Mouse (Mus musculus): Measurements from ENCODE around the gene Mark2. TPM values are rescaled to one million over a fixed set of nuclear protein-coding genes. Genes with fewer than 3 reads are reported as not detected.
A peak's percentile ranks its signal among the peaks of the same experiment; 100 is the strongest.
"Not testable (repeated sequence)": the region's sequence is repeated elsewhere in the genome, so short reads cannot be mapped to it uniquely, and the experiment has no call there.

The Mark2 gene
- polyA plus RNA-seq, 1 experiment from 2014 or later, result 61.2 TPM

DNA sequence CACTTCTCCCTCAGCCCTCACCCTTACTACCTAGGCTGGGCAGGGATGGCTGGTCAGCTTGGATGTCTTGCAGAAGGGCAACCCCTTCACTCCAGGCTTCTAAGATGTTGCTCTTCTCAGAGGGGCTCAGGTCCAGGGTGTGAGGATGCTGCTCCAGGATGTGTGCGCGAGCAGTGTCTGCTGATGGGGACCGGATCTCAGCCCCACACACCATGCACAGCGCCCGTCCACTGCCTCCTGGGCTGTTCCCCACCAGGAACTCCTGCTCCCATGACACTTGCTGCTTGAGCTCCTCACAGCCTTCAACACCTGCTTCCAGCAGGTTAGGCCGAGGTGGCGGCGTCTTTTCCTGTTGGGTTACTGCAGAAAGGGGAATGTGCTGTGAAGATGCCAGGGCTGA is 32.8 kb upstream of the Mark2 start:
- Histone ChIP-seq H3K9me3 (ENCODE audit: control insufficient read depth, low read length) (no peaks in the 10 kb centered on the region), H3K4me3 (ENCODE audit: low read depth, low read length) (no peak overlapping the region), H3K9ac (ENCODE audit: low read length) (no peak overlapping the region), H3K36me3 (ENCODE audit: control insufficient read depth, insufficient read depth, low read length) (peaks cover 12% of the 10 kb centered on the region), H3K4me2 (ENCODE audit: low read depth, low read length, severe bottlenecking) (no peak overlapping the region), H3K27ac (ENCODE audit: low read depth, low read length) (no peak overlapping the region), H3K27me3 (ENCODE audit: control insufficient read depth, insufficient read depth, low read length) (no peaks in the 10 kb centered on the region), H3K4me1 (replicated peaks; ENCODE audit: control insufficient read depth, insufficient read depth, low read length) (no peaks in the 10 kb centered on the region)
- 94% methylated on average over 8 of the region's 8 CpGs for WGBS
- DNase-seq (ENCODE audit: low spot score), result no peak
- no peak for ATAC-seq (replicated peaks; ENCODE audit: low FRiP score)

DNA sequence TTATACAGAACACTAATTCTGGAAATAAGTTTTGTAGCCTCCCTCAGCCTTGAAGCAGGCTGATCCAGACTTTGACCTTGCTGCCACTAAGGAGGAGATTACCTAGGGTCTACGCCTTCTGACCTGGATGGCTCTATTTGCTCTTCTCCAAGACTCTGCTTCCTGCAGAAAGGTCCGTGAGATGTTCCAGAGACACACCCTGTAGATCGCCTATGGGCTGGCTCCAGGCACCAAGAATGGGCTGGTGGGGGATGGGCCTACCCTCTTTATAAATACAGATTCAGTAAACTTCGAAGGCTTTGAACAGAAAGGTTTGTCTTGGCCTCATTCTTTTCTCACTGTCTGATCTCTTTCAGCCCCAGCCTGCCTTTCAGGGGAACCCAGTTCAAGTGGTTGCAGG is 27.8 kb upstream of the Mark2 start:
- ATAC-seq (replicated peaks; ENCODE audit: low FRiP score); H3K9ac ChIP-seq (ENCODE audit: low read length); H3K27ac ChIP-seq (ENCODE audit: low read depth, low read length); H3K4me1 ChIP-seq (replicated peaks; ENCODE audit: control insufficient read depth, insufficient read depth, low read length); H3K27me3 ChIP-seq (ENCODE audit: control insufficient read depth, insufficient read depth, low read length); H3K9me3 ChIP-seq (ENCODE audit: control insufficient read depth, low read length); H3K4me2 ChIP-seq (ENCODE audit: low read depth, low read length, severe bottlenecking); H3K4me3 ChIP-seq (ENCODE audit: low read depth, low read length); DNase-seq (ENCODE audit: low spot score): not testable (repeated sequence)
- peaks cover 12% of the 10 kb centered on the region for H3K36me3 ChIP-seq (ENCODE audit: control insufficient read depth, insufficient read depth, low read length)
- WGBS, result 88% methylated on average over 4 of the region's 4 CpGs

DNA sequence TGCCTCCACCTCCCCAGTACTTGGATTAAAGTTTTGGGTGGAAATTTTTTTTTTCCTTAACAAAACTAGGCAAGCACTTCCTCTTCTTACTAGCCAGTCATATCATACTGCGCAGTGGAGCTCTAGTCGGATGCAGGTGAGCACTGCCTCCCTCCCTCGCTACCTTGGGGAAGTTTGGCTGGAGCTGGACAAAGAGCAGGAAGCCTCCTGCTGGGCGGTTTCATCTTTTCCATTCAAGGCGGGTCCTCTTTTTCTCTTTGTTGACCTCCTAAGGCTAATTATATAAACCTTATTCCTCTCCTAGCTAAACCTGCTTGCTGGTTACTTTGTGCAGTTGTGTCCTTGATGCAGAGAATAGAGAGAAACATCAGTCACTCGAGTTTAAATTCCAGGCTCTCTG is 12.0 kb upstream of the Mark2 start:
- Histone ChIP-seq H3K4me1 (replicated peaks; ENCODE audit: control insufficient read depth, insufficient read depth, low read length) (no peaks in the 10 kb centered on the region), H3K4me2 (ENCODE audit: low read depth, low read length, severe bottlenecking) (no peak overlapping the region), H3K27me3 (ENCODE audit: control insufficient read depth, insufficient read depth, low read length) (no peaks in the 10 kb centered on the region), H3K4me3 (ENCODE audit: low read depth, low read length) (no peak overlapping the region), H3K36me3 (ENCODE audit: control insufficient read depth, insufficient read depth, low read length) (peaks cover 2% of the 10 kb centered on the region; the same call in 1 of the 2 replicates), H3K27ac (ENCODE audit: low read depth, low read length) (no peak overlapping the region), H3K9me3 (ENCODE audit: control insufficient read depth, low read length) (no peaks in the 10 kb centered on the region), H3K9ac (ENCODE audit: low read length) (no peak overlapping the region)
- WGBS, result 38% methylated on average over 6 of the region's 6 CpGs
- DNase-seq (ENCODE audit: low spot score) (no peak), ATAC-seq (replicated peaks; ENCODE audit: low FRiP score) (no peak)

DNA sequence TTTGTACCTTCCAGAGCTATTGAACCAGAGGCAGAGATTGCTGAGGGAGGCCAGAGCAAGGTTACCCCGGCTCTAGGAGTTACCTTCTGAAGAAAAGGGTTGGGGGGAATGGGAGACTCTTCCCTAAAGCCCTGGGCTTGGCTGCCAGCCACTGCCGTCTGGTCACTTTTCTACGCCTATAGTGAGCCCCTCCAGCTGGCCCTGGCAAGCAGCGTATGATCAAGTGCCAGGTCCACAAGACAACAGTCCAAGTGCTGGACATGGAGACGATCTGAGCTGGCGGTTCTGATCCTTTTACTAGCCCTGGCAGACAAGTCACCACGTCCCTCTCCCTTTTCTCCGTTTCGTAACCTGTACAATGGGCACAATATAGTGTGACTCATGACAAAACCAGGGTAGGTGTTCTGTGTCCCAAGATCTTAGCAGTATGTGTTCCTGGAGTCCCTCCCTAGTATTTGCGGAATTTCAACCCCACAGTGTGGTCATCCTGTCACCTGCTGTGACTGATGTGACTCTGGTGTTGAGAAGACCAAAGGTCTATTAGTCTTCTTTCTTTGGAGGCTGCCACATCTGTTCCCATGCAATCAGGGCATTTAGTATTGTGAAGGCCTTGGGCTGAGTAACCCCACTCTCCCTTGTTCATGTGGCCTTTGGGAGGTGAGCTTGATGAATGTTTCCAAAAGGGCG is 11.3 kb upstream of the Mark2 start:
- no peak overlapping the region for H3K9ac ChIP-seq (ENCODE audit: low read length)
- H3K9me3 ChIP-seq (ENCODE audit: control insufficient read depth, low read length), result no peaks in the 10 kb centered on the region
- H3K4me2 ChIP-seq (ENCODE audit: low read depth, low read length, severe bottlenecking), result no peak overlapping the region
- 84% methylated on average over 11 of the region's 11 CpGs for WGBS
- H3K27me3 ChIP-seq (ENCODE audit: control insufficient read depth, insufficient read depth, low read length), result no peaks in the 10 kb centered on the region
- H3K4me1 ChIP-seq (replicated peaks; ENCODE audit: control insufficient read depth, insufficient read depth, low read length), result no peaks in the 10 kb centered on the region
- no peak overlapping the region for H3K27ac ChIP-seq (ENCODE audit: low read depth, low read length)
- H3K4me3 ChIP-seq (ENCODE audit: low read depth, low read length), result no peak overlapping the region
- ATAC-seq (replicated peaks; ENCODE audit: low FRiP score) (no peak), DNase-seq (ENCODE audit: low spot score) (no peak)
- no peaks in the 10 kb centered on the region; the same call in 1 of the 2 replicates for H3K36me3 ChIP-seq (ENCODE audit: control insufficient read depth, insufficient read depth, low read length)

DNA sequence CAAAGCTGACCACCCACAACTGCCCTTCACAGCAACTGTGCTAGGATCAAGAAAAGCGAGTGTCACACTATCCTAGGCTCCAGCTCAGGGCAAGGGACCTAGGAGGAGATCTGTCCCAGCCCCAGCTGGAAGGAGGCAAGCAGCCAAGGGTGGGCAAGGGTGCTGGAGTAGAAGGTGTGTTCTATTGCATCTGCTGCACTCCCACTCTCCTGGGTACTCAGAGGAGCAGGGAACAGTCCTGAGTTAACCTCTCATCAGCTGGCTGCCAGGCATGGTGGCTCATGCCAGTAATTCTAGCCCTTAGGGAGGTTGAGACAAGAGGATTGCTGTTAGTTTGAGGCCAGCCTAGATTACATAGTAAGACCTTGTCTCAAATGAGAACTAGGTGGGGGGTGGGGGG is 8.3 kb upstream of the Mark2 start:
- DNase-seq (ENCODE audit: low spot score) (no peak), ATAC-seq (replicated peaks; ENCODE audit: low FRiP score) (no peak)
- no peak overlapping the region for H3K4me3 ChIP-seq (ENCODE audit: low read depth, low read length)
- no peaks in the 10 kb centered on the region for H3K4me1 ChIP-seq (replicated peaks; ENCODE audit: control insufficient read depth, insufficient read depth, low read length)
- no peaks in the 10 kb centered on the region for H3K27me3 ChIP-seq (ENCODE audit: control insufficient read depth, insufficient read depth, low read length)
- H3K27ac ChIP-seq (ENCODE audit: low read depth, low read length), result no peak overlapping the region
- H3K4me2 ChIP-seq (ENCODE audit: low read depth, low read length, severe bottlenecking), result no peak overlapping the region
- no peaks in the 10 kb centered on the region for H3K9me3 ChIP-seq (ENCODE audit: control insufficient read depth, low read length)
- WGBS, result 64% methylated on average over 1 of the region's 1 CpGs
- no peaks in the 10 kb centered on the region for H3K36me3 ChIP-seq (ENCODE audit: control insufficient read depth, insufficient read depth, low read length)
- H3K9ac ChIP-seq (ENCODE audit: low read length), result no peak overlapping the region

DNA sequence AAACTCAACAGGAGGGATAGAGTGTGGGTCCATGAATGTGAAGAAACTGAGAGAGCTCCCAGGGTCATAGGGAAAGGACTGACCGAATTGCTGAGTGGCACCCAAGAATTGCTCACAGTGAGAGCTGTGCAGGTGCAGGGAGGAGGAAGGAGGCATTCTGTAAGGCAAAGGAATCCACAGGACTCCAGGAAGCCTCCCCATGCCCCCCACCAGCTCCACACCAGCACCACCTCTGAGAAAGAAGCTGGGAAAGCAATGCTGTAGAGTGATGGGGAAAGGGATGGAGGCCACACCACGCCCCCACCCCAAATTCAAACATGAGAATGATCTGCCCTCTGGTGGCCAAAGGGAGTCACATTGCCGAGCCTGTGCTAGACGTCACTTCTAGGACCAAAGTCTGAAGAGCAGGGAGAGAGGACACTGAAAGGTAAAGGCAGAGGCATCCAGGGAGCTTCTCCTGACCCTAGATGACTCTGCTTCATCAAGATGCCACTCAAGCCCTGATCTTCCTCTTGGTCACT is 3.6 kb upstream of the Mark2 start:
- Histone ChIP-seq H3K4me3 (ENCODE audit: low read depth, low read length) (no peak overlapping the region), H3K27ac (ENCODE audit: low read depth, low read length) (no peak overlapping the region), H3K27me3 (ENCODE audit: control insufficient read depth, insufficient read depth, low read length) (no peaks in the 10 kb centered on the region), H3K9me3 (ENCODE audit: control insufficient read depth, low read length) (no peaks in the 10 kb centered on the region), H3K4me1 (replicated peaks; ENCODE audit: control insufficient read depth, insufficient read depth, low read length) (no peaks in the 10 kb centered on the region; the same call in 1 of the 2 replicates), H3K36me3 (ENCODE audit: control insufficient read depth, insufficient read depth, low read length) (no peaks in the 10 kb centered on the region), H3K4me2 (ENCODE audit: low read depth, low read length, severe bottlenecking) (no peak overlapping the region), H3K9ac (ENCODE audit: low read length) (no peak overlapping the region)
- DNase-seq (ENCODE audit: low spot score), result peak; percentile 77
- no peak for ATAC-seq (replicated peaks; ENCODE audit: low FRiP score)
- 23% methylated on average over 4 of the region's 4 CpGs for WGBS

DNA sequence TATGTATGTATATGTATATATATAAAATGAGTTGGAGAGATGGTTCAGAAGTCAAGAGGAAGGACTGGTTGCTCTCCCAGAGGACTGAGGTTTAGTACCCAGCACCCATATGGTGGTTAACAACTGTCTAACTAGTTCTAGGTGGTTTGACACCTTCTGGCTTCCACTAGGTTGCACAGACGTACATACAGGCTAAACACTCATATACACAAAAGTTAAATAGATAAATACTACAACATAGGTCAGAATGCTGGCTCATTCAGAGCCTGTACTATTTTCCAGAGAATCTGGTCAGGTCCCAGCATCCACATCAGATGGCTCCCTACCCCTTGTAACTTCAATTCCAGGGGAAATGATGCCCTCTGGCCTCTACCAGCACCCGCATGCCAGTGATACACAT is 986 bp upstream of the Mark2 start:
- DNase-seq (ENCODE audit: low spot score), result no peak
- Histone ChIP-seq H3K9me3 (ENCODE audit: control insufficient read depth, low read length) (no peaks in the 10 kb centered on the region), H3K9ac (ENCODE audit: low read length) (no peak overlapping the region), H3K4me3 (ENCODE audit: low read depth, low read length) (no peak overlapping the region), H3K36me3 (ENCODE audit: control insufficient read depth, insufficient read depth, low read length) (no peaks in the 10 kb centered on the region), H3K27ac (ENCODE audit: low read depth, low read length) (no peak overlapping the region), H3K4me1 (replicated peaks; ENCODE audit: control insufficient read depth, insufficient read depth, low read length) (peaks cover 15% of the 10 kb centered on the region), H3K27me3 (ENCODE audit: control insufficient read depth, insufficient read depth, low read length) (no peaks in the 10 kb centered on the region), H3K4me2 (ENCODE audit: low read depth, low read length, severe bottlenecking) (no peak overlapping the region)
- ATAC-seq (replicated peaks; ENCODE audit: low FRiP score), result no peak
- WGBS, result 79% methylated on average over 2 of the region's 2 CpGs

DNA sequence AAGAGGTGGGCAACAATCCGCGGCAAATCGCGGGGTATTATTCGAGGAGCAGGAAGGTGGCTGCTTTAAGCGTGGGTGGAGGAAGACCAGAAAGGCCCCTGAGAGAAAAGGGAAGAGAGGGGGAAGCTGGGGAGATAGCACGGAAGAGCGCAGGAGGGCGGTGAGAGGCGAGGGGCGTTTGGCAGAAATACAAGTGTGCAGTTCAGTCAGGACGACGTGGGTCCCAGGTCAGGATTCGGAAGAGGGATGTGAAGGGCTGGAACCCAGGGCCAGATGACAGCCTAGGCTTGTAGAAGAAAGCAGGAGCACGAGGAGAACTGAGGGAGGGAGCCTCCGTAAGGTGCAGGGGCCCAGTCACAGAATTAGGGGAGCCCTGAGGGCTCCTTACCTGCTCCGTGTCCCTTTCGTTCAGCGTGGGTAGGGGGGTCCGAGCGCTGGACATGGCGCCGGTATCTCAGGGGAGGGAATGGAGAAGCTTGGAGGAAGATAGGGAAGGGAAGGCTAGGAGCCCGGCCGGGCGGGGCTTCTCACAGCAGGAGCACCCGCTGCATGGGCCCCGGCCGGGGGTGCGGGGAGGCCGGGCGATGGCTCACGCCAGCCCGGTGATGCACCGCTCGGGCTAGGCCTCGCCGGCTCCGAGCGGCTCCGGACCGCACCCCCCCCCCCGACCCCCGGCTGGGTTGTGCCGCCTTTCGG is 732 bp downstream of the Mark2 start:
- no peaks in the 10 kb centered on the region for H3K9me3 ChIP-seq (ENCODE audit: control insufficient read depth, low read length)
- DNase-seq (ENCODE audit: low spot score) (no peak), ATAC-seq (replicated peaks; ENCODE audit: low FRiP score) (no peak; the same call in 1 of the 2 replicates)
- peak overlapping the region; percentile 92 for H3K9ac ChIP-seq (ENCODE audit: low read length)
- peak overlapping the region; percentile 75 for H3K27ac ChIP-seq (ENCODE audit: low read depth, low read length)
- H3K27me3 ChIP-seq (ENCODE audit: control insufficient read depth, insufficient read depth, low read length), result no peaks in the 10 kb centered on the region
- no peaks in the 10 kb centered on the region for H3K36me3 ChIP-seq (ENCODE audit: control insufficient read depth, insufficient read depth, low read length)
- H3K4me2 ChIP-seq (ENCODE audit: low read depth, low read length, severe bottlenecking), result peak overlapping the region; percentile 73
- WGBS, result under 1% methylated on average over 38 of the region's 46 CpGs
- peaks cover 15% of the 10 kb centered on the region for H3K4me1 ChIP-seq (replicated peaks; ENCODE audit: control insufficient read depth, insufficient read depth, low read length)
- peak overlapping the region; percentile 60 for H3K4me3 ChIP-seq (ENCODE audit: low read depth, low read length)
